Comparison of ENCODE assay signal across 25 mouse cellular contexts in the genomic region with DNA sequence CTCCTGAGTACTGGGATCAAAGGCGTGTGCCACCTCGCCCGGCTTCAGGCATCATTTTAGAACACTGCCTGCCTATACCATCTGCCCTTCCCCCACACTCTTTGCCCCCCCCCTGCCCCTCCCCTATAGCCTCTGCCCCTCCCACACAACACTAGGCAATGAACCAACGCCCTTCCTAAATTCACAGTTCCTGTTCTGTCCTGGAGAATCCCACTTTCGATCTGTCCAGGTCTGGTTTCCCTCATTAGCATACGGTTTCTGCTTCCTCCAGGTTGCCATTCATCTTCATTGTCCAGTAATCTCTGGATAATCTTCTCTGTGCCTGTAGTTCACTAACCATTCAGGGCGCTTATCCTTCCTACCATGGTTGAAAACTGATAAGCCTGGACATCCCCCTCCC. TPM values are rescaled to one million over a fixed set of nuclear protein-coding genes. Genes with fewer than 3 reads are reported as not detected.
A peak's percentile ranks its signal among the peaks of the same experiment; 100 is the strongest.
DNase-seq lines count a peak whose midpoint lies in the region; ATAC-seq and TF ChIP-seq lines count a peak whose summit lies in the region.
"Had no signal": no experiment of that assay in that cellular context is flagged by ENCODE, and none has a peak within 500 bp of the region (broad histone marks: within the 10 kb centered on the region; RNA-seq: fewer than 3 reads in every experiment).

No protein-coding gene starts in this region.

- peak; percentile 80 for ATAC-seq in megakaryocyte, adult 5-6 weeks (ENCODE audit: poor library complexity, severe bottlenecking)
- ATAC-seq: forebrain, embryonic 15.5 days; forebrain, postnatal 0 days; Patski had no signal

- H3K27me3 ChIP-seq in kidney, adult 2 months (replicated peaks; ENCODE audit: control insufficient read depth, insufficient read depth, low read length), result no peaks in the 10 kb centered on the region
- H3K27me3 ChIP-seq: embryonic facial prominence, embryonic 13.5 days; embryonic facial prominence, embryonic 15.5 days; forebrain, embryonic 12.5 days; forebrain, embryonic 15.5 days had no signal

- TF ChIP-seq POLR2A in kidney, adult 2 months (IDR thresholded peaks at IDR 0.05; ENCODE audit: low read depth, low read length), result no peak

- TF ChIP-seq CTCF in kidney, adult 2 months (conservative IDR thresholded peaks at IDR 0.05; ENCODE audit: insufficient read depth, insufficient read length, low read depth, low read length), result no peak

- no peaks in the 10 kb centered on the region for H3K36me3 ChIP-seq in kidney, adult 2 months (ENCODE audit: control insufficient read depth, insufficient read depth, low read length)
- H3K36me3 ChIP-seq: embryonic facial prominence, embryonic 13.5 days; embryonic facial prominence, embryonic 15.5 days; forebrain, embryonic 10.5 days; forebrain, embryonic 12.5 days; forebrain, embryonic 15.5 days; G1E had no signal

- DNase-seq in ES-CJ7 (ENCODE audit: low read depth, low spot score) (peak; percentile 59), ZHBTc4 (ENCODE audit: low read depth, low spot score) (peak; percentile 33)
- DNase-seq in kidney, adult 2 months, result no peak
- no peak for DNase-seq in urinary bladder, postnatal 36 days (ENCODE audit: low spot score in 2 of 2)
- DNase-seq in urinary bladder, adult 2 months (ENCODE audit: low spot score), result no peak
- DNase-seq: adrenal gland, adult 2 months; adrenal gland, postnatal 10 days; adrenal gland, postnatal 25 days; cerebellum, adult 11 months; cerebellum, adult 18-20 months; cerebellum, adult 8-10 months; cerebellum, adult 9-11 months; cerebellum, postnatal 14 days; cerebellum, postnatal 36 days; embryo, embryonic 11 days; forebrain, postnatal 0 days had no signal

- H3K4me1 ChIP-seq in kidney, adult 2 months (ENCODE audit: control insufficient read depth, insufficient read depth, low read length), result no peaks in the 10 kb centered on the region
- H3K4me1 ChIP-seq: embryonic facial prominence, embryonic 15.5 days; forebrain, embryonic 12.5 days; forebrain, embryonic 15.5 days had no signal

- 80% methylated on average over 7 of the region's 7 CpGs for WGBS in kidney, adult 2 months

- H3K27ac ChIP-seq in kidney, adult 2 months (ENCODE audit: insufficient read depth, low read depth, low read length), result no peak overlapping the region
- H3K27ac ChIP-seq: embryonic facial prominence, embryonic 13.5 days; embryonic facial prominence, embryonic 15.5 days; forebrain, embryonic 10.5 days; forebrain, embryonic 12.5 days; forebrain, embryonic 15.5 days had no signal

- H3K4me3 ChIP-seq in kidney, adult 2 months (ENCODE audit: insufficient read depth, low read depth, low read length), result no peak overlapping the region
- H3K4me3 ChIP-seq: embryonic facial prominence, embryonic 13.5 days; embryonic facial prominence, embryonic 15.5 days; erythroblast, embryonic 14.5 days; forebrain, embryonic 10.5 days; forebrain, embryonic 12.5 days; forebrain, embryonic 15.5 days had no signal

RNA-seq across cellular contexts. Expression of a gene that starts 36.7 kb away (rescaled TPM):
- total RNA-seq in megakaryocyte, adult 5-6 weeks (2015), result 30.2 and 32.5 TPM in 2 replicates
- total RNA-seq in megakaryocyte, adult 5-6 weeks (2017), result 89.8 and 106 TPM in 2 replicates
- polyA plus RNA-seq in kidney, adult 2 months (2012; rRNA removed), result 63.5 and 63.8 TPM in 2 replicates
- 134 and 142 TPM in 2 replicates for polyA plus RNA-seq in urinary bladder, adult 2 months (2012; rRNA removed)

RNA-seq across cellular contexts. Expression of a gene that starts 36.8 kb away (rescaled TPM):
- total RNA-seq in megakaryocyte, adult 5-6 weeks (2015), result 23.7 and 27.3 TPM in 2 replicates
- total RNA-seq in megakaryocyte, adult 5-6 weeks (2017), result 17.5 and 19.3 TPM in 2 replicates
- polyA plus RNA-seq in kidney, adult 2 months (2012; rRNA removed), result 70.9 and 81.9 TPM in 2 replicates
- polyA plus RNA-seq in urinary bladder, adult 2 months (2012; rRNA removed), result 35.2 and 38.5 TPM in 2 replicates

RNA-seq across cellular contexts. Expression of a gene that starts 54.6 kb away (rescaled TPM):
- 4.3 and 8.6 TPM in 2 replicates for total RNA-seq in megakaryocyte, adult 5-6 weeks (2015)
- 5.2 and 12.5 TPM in 2 replicates for total RNA-seq in megakaryocyte, adult 5-6 weeks (2017)
- polyA plus RNA-seq in kidney, adult 2 months (2012; rRNA removed), result 0.09 and 0.22 TPM in 2 replicates
- polyA plus RNA-seq in urinary bladder, adult 2 months (2012; rRNA removed), result 2.8 and 3.1 TPM in 2 replicates
- polyA plus RNA-seq: adrenal gland, adult 2 months; erythroblast, embryonic 14.5 days; G1E had no signal

Comparison
In these comparisons a context has a peak if more than half of its experiments do, and no peak if none do; other contexts are left out.
1. DNase-seq: peak in ES-CJ7 (single experiment) and ZHBTc4 (single experiment); none in kidney, adult 2 months (single experiment), urinary bladder, postnatal 36 days (0 of 2) and urinary bladder, adult 2 months (single experiment).